Mouse (Mus musculus) CD8-positive naive resting alpha-beta T cell, adult 57 days (primary cell): ENCODE measurements around the gene Vmn1r189. TPM values are rescaled to one million over a fixed set of nuclear protein-coding genes. Genes with fewer than 3 reads are reported as not detected.

Source experiments
- total RNA-seq: library from RNA; stranded (reverse); gene quantifications from one replicate; pipeline ENCODE4 v1.2.4, GENCODE M21; 2023

Gene Vmn1r189
- not detected for total RNA-seq

GRCm38 (mm10) chr13:22105724-22106123, at the start of gene Vmn1r189:
Gene Vmn1r189 (minus strand): TSS chr13:22105824.

GRCm38 (mm10) chr13:22084140-22084539, 21.5 kb downstream of the Vmn1r189 start, which contains the start of gene Vmn1r188:
Gene Vmn1r188 (plus strand): TSS chr13:22084440.

Other genes with a start within 250 kb of the Vmn1r189 start
- 0.67 TPM for gene Zfp184, start 160.7 kb downstream of the Vmn1r189 start, total RNA-seq
- not detected for gene Pom121l2, start 124.6 kb downstream of the Vmn1r189 start, total RNA-seq
- gene Prss16, start 96.1 kb downstream of the Vmn1r189 start, total RNA-seq, result 0.28 TPM
- 27.1 TPM for gene Hist1h2ah, start 70.3 kb downstream of the Vmn1r189 start, total RNA-seq
- gene Hist1h2bk, start 70.0 kb downstream of the Vmn1r189 start, total RNA-seq, result 16.4 TPM
- 83.9 TPM for gene Hist1h4i, start 64.5 kb downstream of the Vmn1r189 start, total RNA-seq
- 11.8 TPM for gene Hist1h2ag, start 62.9 kb downstream of the Vmn1r189 start, total RNA-seq
- gene Hist1h2bj, start 62.6 kb downstream of the Vmn1r189 start, total RNA-seq, result 14.2 TPM
- not detected for gene Vmn1r188, start 21.4 kb downstream of the Vmn1r189 start, total RNA-seq
- gene Vmn1r191, start 78.1 kb upstream of the Vmn1r189 start, total RNA-seq, result not detected
- gene Vmn1r192, start 85.3 kb upstream of the Vmn1r189 start, total RNA-seq, result not detected
- gene Vmn1r193, start 117.3 kb upstream of the Vmn1r189 start, total RNA-seq, result not detected
- gene Vmn1r194, start 138.4 kb upstream of the Vmn1r189 start, total RNA-seq, result not detected
- not detected for gene Vmn1r195, start 164.7 kb upstream of the Vmn1r189 start, total RNA-seq
- gene Vmn1r196, start 184.1 kb upstream of the Vmn1r189 start, total RNA-seq, result not detected
- gene Vmn1r197, start 218.8 kb upstream of the Vmn1r189 start, total RNA-seq, result not detected
- gene Vmn1r198, start 244.5 kb upstream of the Vmn1r189 start, total RNA-seq, result not detected